Mouse (Mus musculus) hindbrain, postnatal 0 days (tissue): Measurements from ENCODE around the gene Sumo1. TPM values are rescaled to one million over a fixed set of nuclear protein-coding genes. Genes with fewer than 3 reads are reported as not detected.

ENCODE experiments used
- ATAC-seq: fragments of 200-750 bp; cut with Nextera tagmentation; 2 replicates; pipeline ENCODE4 v1.8.0; 2017; ENCODE audit warnings: mild to moderate bottlenecking, moderate TSS enrichment, moderate library complexity
- DNase-seq: peaks from one replicate; pipeline ENCODE4 v3.0.0-alpha.2; 2015; ENCODE audit warnings: low spot score
- H3K27ac ChIP-seq: fragments of 300-500 bp; sonication (generic); 2 replicates; pipeline ENCODE4 v1.5.1; 2014; ENCODE audit warnings: mild to moderate bottlenecking
- H3K27me3 ChIP-seq: fragments of 300-500 bp; sonication (generic); 2 replicates; pipeline ENCODE4 v1.6.1; 2014; ENCODE audit warnings: low read length, mixed read lengths; ENCODE audit not compliant: insufficient read depth
- H3K36me3 ChIP-seq: fragments of 300-500 bp; sonication (generic); 2 replicates; pipeline ENCODE4 v1.6.1; 2014; ENCODE audit warnings: low read length, mixed read lengths; ENCODE audit not compliant: insufficient read depth
- H3K4me1 ChIP-seq: fragments of 300-500 bp; sonication (generic); 2 replicates; pipeline ENCODE4 v1.6.1; 2014; ENCODE audit warnings: antibody characterized with exemption, low read length, mixed read lengths; ENCODE audit not compliant: insufficient read depth
- H3K4me2 ChIP-seq: fragments of 300-500 bp; sonication (generic); 2 replicates; pipeline ENCODE4 v1.6.1; 2014; ENCODE audit warnings: low read depth, mild to moderate bottlenecking, low read length, moderate library complexity, mixed read lengths
- H3K4me3 ChIP-seq: fragments of 300-500 bp; sonication (generic); 2 replicates; pipeline ENCODE4 v1.5.1; 2014; ENCODE audit warnings: low read length
- H3K9ac ChIP-seq: fragments of 300-500 bp; sonication (generic); replicated peaks from 2 replicates; pipeline ENCODE4 v1.6.1; 2014; ENCODE audit warnings: mild to moderate bottlenecking, low read length, moderate library complexity, mixed read lengths
- H3K9me3 ChIP-seq: fragments of 300-500 bp; sonication (generic); 2 replicates; pipeline ENCODE4 v1.6.1; 2016; ENCODE audit warnings: low read length, mixed read lengths
- CTCF ChIP-seq: IDR thresholded peaks from 2 replicates; pipeline ENCODE4 v1.5.1; 2016; ENCODE audit warnings: antibody characterized with exemption, control low read depth, low read depth
- WGBS: fragments of 180-500 bp; shearing (Covaris S2); extraction: QIAGEN DNeasy Blood & Tissue Kit; methylation state at CpG from one replicate; pipeline ENCODE4 v1.1.7; 2014; 5-methylcytosine and 5-hydroxymethylcytosine counted together
- polyA plus RNA-seq: library from polyadenylated mRNA; unstranded; fragments of >200 nt; fragmentation: Nextera tagmentation; extraction: Ambion mirVana; gene quantifications from 2 replicates; pipeline ENCODE4 v1.2.1, GENCODE M21; 2015
- total RNA-seq: library from RNA; depleted of rRNA; stranded (reverse); fragments of >200 nt; gene quantifications from 2 replicates; pipeline ENCODE4 v1.2.3, GENCODE M21; 2014

Gene Sumo1
- total and polyA plus RNA-seq, 2 experiments from 2014 or later: 70.2 to 311 TPM

DNA sequence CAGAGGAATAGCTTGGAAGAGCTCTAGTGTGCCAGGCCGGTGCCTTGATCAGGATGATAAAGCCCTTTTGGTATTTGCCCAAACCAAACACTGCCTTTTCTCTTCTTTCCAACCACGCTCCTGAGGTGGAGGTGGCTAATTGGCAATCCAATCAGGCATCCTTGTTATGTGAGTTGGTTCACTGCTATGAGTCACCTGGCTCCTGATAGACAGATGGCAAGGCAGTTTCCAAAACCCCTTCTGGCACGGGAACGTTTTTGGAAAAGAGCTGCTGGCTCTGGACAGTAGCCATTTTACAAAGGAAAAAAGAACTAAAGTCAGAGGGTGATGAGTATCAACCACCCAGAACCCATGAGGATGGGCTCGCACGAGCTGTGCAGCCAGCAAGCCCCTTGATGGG, 103.7 kb downstream of the Sumo1 start:
- DNase-seq (peak; percentile 28), ATAC-seq (peak; percentile 28; the same call in 1 of the 2 replicates)
- Histone ChIP-seq H3K9ac (no peak overlapping the region), H3K4me3 (no peak overlapping the region), H3K27ac (no peak overlapping the region), H3K4me1 (no peaks in the 10 kb centered on the region), H3K4me2 (no peak overlapping the region), H3K36me3 (no peaks in the 10 kb centered on the region), H3K9me3 (no peaks in the 10 kb centered on the region), H3K27me3 (no peaks in the 10 kb centered on the region)
- 46% methylated on average over 6 of the region's 6 CpGs for WGBS
- TF ChIP-seq CTCF: no peak

DNA sequence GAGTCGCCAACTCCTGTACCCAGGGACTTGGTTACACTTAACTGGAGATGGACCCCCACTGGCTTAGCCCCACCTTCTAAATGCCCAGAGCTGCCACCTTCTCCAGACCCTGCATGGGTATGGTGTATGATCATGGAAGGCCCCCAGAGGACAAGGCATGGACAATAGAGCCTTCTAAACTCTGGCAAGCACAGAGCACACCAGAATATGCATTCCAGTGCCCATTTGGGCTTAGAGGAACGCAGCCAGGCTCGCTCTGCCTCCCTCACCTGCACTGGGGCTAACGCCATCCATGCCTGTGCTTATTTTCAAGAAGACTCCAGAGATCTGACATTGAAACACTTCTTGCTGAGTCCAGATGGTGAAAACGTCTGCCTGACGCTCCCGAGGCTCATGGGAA, 104.4 kb downstream of the Sumo1 start:
- Histone ChIP-seq H3K9me3 (no peaks in the 10 kb centered on the region), H3K4me2 (no peak overlapping the region), H3K9ac (no peak overlapping the region), H3K36me3 (no peaks in the 10 kb centered on the region), H3K27me3 (no peaks in the 10 kb centered on the region), H3K27ac (no peak overlapping the region), H3K4me1 (no peaks in the 10 kb centered on the region), H3K4me3 (no peak overlapping the region)
- WGBS: 72% methylated on average over 7 of the region's 7 CpGs
- ATAC-seq (no peak), DNase-seq (no peak)
- TF ChIP-seq CTCF: no peak

DNA sequence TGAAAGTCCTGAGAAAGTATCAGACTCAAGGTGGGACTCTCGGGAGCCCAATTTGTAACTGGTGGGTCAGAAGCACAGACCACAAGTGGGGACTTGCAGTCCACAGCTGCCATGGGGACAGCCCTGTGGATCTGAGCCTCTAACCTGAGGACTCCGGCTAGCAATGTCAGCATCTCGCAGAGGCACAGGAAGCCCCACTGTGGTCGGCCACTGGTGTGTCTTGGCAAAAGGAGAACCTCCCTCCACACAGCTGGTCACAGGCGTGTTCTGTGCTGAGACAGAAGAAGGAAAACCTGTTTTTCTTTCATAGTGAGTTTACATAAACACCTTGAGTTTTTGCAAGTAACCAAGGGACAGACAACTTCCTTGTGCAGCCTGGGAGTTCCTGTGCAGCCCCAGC, 104.8 kb downstream of the Sumo1 start:
- H3K27me3 ChIP-seq: no peaks in the 10 kb centered on the region
- no peak overlapping the region for H3K4me3 ChIP-seq
- H3K36me3 ChIP-seq: no peaks in the 10 kb centered on the region
- no peak overlapping the region for H3K9ac ChIP-seq
- ATAC-seq (no peak), DNase-seq (no peak)
- H3K4me2 ChIP-seq: no peak overlapping the region
- H3K9me3 ChIP-seq: no peaks in the 10 kb centered on the region
- TF ChIP-seq CTCF: no peak
- 80% methylated on average over 5 of the region's 5 CpGs for WGBS
- H3K27ac ChIP-seq: no peak overlapping the region
- H3K4me1 ChIP-seq: no peaks in the 10 kb centered on the region

DNA sequence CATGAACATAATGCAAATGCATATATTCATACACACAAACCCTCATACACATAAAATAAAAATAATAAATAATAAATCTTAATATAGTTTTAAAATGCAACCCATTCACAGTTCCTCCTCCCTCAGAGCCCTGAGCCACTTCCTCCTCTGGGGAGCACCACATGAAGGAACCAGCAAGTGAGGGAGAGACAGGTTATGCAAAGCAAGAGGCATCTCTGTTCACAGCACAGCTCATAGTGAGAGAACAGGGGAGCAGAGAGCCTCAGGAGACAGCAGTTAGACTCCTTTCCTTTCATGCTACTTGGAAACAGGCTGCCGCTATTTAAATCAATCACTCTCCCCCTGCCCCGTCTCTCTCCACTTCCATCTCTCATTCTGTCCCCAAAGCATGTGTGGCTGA, 107.1 kb downstream of the Sumo1 start:
- no peaks in the 10 kb centered on the region for H3K4me1 ChIP-seq
- WGBS: 59% methylated on average over 2 of the region's 2 CpGs
- DNase-seq: no peak
- H3K9ac ChIP-seq: no peak overlapping the region
- H3K9me3 ChIP-seq: no peaks in the 10 kb centered on the region
- ATAC-seq: no peak
- H3K27ac ChIP-seq: no peak overlapping the region
- H3K4me3 ChIP-seq: no peak overlapping the region
- no peaks in the 10 kb centered on the region for H3K36me3 ChIP-seq
- no peaks in the 10 kb centered on the region for H3K27me3 ChIP-seq
- no peak overlapping the region for H3K4me2 ChIP-seq
- no peak for TF ChIP-seq CTCF

DNA sequence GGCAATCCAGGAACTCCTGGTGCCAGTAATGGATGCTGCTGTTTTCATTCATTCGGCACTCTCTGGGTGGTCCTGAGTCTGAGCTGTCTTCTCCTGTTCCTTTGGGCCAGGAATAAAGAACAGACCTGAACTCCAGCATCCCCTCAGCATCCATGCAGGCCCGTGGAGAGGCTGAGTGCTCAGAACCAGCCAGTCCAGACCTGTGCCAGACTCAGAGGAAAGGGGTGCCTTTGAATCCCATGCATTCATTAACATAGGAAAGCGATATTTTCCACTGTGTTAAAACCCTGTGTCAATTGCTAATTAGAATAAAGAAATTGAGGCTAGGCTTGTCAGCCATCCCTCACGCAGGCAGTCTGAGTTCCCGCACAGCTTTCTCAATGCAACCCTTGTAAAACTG, 116.9 kb downstream of the Sumo1 start:
- H3K9me3 ChIP-seq: no peaks in the 10 kb centered on the region
- ATAC-seq: peak; percentile 58; the same call in 1 of the 2 replicates
- no peaks in the 10 kb centered on the region for H3K27me3 ChIP-seq
- peak; percentile 12 for DNase-seq
- H3K4me1 ChIP-seq: no peaks in the 10 kb centered on the region
- H3K4me3 ChIP-seq: no peak overlapping the region
- H3K4me2 ChIP-seq: no peak overlapping the region
- H3K9ac ChIP-seq: no peak overlapping the region
- WGBS: 33% methylated on average over 5 of the region's 5 CpGs
- no peak for TF ChIP-seq CTCF
- no peaks in the 10 kb centered on the region for H3K36me3 ChIP-seq
- no peak overlapping the region for H3K27ac ChIP-seq

DNA sequence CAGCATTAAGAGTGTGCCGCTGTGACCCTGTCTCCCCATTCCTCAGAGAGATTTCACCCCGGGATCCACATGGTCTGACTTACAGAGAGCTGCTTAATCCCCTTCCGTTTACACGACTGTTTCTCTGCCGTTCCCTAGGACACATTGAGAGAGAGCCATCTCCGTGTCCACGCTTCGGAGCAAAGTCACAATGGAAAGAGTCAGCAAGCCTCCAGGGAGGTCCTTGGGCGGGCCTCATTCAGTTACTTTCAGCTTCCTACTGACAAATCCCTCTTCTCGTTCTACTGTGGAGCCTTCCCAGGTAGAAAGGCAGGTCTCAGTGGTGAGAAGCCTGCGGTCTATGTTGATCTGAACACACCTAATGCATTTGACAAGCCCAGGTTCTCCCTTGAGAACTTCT, 119.6 kb downstream of the Sumo1 start:
- Histone ChIP-seq H3K9ac (no peak overlapping the region), H3K4me2 (no peak overlapping the region), H3K4me3 (no peak overlapping the region), H3K4me1 (no peaks in the 10 kb centered on the region), H3K27me3 (no peaks in the 10 kb centered on the region), H3K36me3 (no peaks in the 10 kb centered on the region), H3K9me3 (no peaks in the 10 kb centered on the region), H3K27ac (no peak overlapping the region)
- TF ChIP-seq CTCF: no peak
- DNase-seq (no peak), ATAC-seq (no peak)
- WGBS: 57% methylated on average over 11 of the region's 11 CpGs

DNA sequence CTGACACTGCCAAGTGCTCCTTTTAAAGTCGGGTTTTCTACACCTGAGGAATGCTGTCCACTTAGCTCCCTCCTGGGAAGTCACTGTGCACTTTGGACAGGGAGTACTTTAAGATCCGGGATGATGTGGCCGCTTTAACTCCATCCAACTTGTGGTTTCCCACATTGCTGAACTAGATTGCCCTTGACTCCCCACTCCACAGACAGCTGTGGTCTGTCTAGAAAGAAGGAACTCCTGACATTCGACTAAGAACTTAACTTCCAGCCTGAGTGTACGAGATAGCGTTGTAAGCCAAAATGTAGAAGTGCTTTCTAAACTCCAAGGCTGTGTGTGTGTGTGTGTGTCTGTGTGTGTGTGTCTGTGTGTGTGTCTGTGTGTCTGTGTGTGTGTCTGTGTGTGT, 120.4 kb downstream of the Sumo1 start:
- no peaks in the 10 kb centered on the region for H3K9me3 ChIP-seq
- 76% methylated on average over 6 of the region's 6 CpGs for WGBS
- H3K4me3 ChIP-seq: no peak overlapping the region
- H3K27ac ChIP-seq: no peak overlapping the region
- no peak overlapping the region for H3K9ac ChIP-seq
- no peak for ATAC-seq
- no peaks in the 10 kb centered on the region for H3K36me3 ChIP-seq
- no peak overlapping the region for H3K4me2 ChIP-seq
- H3K27me3 ChIP-seq: no peaks in the 10 kb centered on the region
- TF ChIP-seq CTCF: no peak
- DNase-seq: no peak
- no peaks in the 10 kb centered on the region for H3K4me1 ChIP-seq
